Mouse (Mus musculus): Measurements from ENCODE around the gene Mocs1. TPM values are rescaled to one million over a fixed set of nuclear protein-coding genes. Genes with fewer than 3 reads are reported as not detected.

Mocs1 gene
- total RNA-seq (2023), result 10 to 100 TPM; 32.4 to 32.8 TPM

DNA sequence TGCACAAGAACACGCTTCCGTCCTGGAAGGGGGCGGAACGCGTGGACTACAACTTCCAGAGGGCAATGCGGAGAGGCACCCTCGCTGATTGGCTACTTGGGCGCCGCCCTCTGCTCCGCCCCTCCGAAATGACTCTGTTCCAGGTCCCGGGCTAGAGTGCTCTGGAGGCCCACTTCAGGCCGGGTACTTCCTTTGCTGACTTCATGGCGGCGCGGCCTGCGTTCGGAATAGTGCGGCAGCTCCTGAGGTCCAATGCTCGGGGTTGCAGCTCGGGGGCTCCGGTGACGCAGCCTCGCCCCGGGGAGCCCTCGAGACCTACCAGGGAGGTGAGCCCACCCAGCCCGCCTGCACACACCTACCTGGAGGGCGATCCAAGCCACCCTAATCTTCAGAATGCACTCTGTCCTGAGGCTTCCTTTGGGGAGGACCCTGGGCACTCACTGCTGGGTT is at the start of gene Mocs1:
Mocs1 (plus strand) TSS at position 124 of the 450 bp plus-strand sequence.

Other genes starting within 250 kb of the Mocs1 start
- not detected for gene Daam2, start 136.0 kb downstream of the Mocs1 start, total RNA-seq (2023)
- gene Kif6, start 186.8 kb downstream of the Mocs1 start, total RNA-seq (2023), result not detected